Mouse (Mus musculus): ENCODE data around the gene Epo. TPM values are rescaled to one million over a fixed set of nuclear protein-coding genes. Genes with fewer than 3 reads are reported as not detected.
A peak's percentile ranks its signal among the peaks of the same experiment; 100 is the strongest.

Gene Epo
- total RNA-seq, 2 experiments from 2014 or later, result not detected

DNA sequence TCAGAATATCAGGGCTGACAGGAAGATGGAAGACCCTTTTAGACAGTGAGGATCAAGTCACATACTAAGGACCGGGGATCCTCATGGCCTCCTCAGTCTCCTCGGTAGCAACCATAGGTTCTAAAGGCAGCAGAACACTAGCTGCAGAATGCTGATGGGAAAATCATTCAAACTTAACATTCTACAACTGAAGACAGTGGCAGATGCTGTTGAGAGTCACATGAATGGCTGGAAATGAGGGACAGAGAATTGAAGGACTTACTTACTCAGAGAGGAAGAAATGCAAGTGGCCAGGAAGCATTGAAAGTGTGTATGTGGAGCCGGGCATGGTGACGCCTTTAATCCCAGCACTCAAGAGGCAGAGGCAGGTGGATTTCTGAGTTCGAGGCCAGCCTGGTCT, 56.1 kb downstream of the Epo start, which contains the start of gene Zan:
Gene Zan (minus strand): TSS at position 101 of the 400 bp plus-strand sequence.
- DNase-seq, result no peak

DNA sequence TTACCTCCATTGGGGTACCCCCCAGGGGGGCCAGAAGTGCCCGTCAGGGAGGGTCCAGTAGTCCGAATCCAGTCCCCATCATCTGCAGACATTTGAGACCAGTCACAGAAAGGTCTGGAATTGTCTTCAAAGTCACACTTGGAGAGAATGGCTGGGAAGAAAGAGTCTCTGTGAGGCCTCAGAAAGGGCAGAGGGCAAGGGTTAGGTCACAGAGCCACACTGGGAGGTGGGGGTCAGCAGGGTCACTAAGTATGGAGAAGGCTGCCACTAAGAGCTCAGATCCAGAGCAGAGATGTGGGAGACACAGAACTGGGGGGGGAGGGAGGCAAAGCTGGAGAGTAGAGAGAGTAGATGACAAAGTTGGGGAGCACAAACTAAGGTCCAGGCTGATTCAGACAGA, 58.7 kb downstream of the Epo start:
- DNase-seq, result no peak

DNA sequence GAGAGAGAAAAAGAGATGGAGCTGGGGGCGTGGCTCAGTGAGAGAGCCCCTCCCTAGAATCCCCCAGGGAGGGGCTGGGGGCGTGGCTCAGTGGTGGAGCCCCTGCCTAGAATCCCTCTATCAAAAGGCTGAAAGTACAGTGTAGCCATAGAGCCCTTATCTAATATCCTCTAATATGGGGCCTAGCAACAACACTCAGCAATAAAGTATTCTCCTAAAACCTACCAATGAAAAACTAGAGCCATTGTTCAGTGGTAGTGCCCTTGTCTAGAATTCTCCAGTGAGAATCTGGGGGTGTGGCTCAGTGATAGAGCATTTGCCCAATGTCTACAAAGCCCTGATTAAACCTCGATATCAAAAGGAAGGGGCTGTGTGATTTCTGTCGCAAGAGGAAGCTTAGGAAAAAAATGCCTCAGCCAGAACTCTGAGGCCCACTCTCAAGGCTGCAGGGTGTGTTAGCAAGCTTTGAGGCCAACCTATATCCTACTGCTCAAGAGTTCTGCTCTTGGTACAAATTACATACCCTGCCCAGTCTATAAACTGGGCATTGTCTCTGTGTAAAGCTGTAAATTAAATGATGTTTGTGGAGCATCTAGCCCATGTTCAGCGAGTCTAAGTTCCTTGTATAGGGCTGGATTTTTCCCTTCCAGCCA, 60.7 kb downstream of the Epo start:
- DNase-seq, result no peak

DNA sequence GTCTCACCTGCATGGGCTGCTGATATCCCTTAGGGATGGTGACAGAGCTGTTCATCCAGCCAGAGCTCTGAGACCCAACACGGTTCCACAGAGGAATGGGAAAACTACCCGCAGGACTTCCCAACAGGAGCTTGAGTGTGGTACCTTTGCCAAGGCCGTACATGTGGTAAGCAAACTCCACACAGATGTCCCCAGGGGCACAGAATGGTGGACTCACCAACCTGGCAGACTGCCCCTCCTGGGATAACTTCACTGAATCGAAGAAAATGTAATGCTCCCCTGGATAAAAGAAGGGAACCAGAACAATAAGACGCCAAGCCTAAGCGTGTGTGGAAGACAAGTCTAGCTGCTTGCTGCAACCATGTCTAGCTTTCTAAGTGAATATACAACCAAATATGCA, 66.1 kb downstream of the Epo start:
- peak; percentile 53 for DNase-seq

DNA sequence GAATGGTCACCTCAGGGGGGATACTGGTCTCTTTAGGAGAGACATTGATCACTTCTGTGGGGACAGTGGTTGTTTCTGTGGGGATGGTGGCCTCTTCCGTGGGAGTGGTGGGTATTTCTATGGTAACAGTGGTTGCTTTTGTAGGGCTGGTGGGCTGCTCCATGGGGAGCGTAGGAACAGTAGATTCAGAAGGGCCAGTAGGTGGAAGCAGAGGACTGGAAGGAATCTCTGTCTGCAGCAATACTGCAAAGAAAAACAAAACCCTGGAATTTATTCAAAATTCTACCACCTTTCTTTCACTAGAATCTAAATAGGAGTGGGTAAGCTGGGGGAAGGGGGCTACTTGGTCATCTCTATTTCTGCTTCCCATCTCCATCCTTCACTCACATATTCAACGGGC, 68.0 kb downstream of the Epo start:
- no peak for DNase-seq

DNA sequence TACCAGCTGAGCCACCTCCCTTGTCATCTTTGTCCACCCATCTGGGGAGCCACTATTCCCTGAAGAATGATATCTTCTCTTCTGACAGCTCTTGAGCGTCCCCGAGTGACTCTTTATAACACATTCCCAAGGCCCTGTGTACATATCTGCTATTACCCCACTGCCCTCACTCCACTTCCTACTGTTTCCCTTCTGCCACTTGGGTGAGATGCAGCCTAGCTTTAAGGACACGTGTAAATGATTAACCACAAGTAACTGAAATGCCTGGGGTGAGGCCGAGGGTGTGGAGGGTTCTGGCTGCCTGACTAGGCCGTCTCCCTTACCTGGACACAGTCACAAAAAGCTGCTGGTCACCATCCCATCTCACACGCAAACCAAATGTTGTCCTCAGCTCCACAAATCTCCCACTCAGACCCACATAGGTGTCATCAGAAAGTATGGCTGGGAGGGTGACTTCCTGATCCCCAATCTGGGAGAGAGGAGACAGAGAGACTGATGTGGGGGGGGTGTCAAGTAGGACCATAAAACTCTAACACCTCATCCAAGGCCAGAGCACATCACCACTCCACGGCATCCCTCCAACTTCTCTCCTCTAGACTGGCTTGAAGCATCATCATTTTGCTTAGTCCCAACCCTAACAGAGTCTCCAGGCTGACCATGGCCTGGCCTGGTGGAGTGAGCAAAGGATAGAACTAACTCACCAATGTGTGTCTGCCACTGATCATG, 77.0 kb downstream of the Epo start:
- DNase-seq, result no peak

DNA sequence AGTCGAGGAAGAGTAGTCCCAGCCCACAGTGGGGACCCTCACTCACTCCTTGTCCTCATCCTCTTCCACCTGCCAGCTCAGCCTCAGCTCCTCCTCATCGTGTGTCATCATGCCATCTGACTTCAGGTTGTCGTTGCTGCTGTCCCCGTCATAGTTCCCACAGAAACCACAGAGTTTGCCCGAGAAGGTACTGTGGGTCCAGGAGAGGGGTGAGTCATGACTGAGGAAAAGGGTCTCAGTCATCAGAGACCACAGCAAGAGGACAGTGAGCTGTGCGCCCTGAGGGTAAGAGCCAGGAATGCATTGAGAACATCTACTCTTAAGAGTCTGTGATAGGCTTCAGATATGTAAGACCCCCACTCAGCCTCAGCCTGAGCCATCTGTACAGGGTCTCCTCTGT, 77.8 kb downstream of the Epo start:
- no peak for DNase-seq

DNA sequence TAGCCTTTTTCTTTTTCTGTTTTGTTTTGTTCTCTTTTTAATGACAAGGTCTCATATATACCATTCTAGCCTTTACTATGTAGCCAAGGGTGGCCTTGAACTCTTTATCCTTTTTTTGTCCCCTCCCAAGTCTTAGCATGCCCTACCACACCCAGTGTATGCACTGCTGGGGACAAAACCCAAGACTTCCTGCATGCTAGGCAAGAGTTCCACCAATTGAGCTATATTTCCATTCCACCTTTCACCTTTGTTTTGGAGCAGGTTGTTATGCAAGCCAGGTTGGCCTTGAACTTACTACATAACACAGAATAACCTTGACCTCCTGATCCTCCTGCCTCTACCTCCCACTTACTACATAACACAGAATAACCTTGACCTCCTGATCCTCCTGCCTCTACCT, 87.5 kb downstream of the Epo start:
- no peak for DNase-seq

DNA sequence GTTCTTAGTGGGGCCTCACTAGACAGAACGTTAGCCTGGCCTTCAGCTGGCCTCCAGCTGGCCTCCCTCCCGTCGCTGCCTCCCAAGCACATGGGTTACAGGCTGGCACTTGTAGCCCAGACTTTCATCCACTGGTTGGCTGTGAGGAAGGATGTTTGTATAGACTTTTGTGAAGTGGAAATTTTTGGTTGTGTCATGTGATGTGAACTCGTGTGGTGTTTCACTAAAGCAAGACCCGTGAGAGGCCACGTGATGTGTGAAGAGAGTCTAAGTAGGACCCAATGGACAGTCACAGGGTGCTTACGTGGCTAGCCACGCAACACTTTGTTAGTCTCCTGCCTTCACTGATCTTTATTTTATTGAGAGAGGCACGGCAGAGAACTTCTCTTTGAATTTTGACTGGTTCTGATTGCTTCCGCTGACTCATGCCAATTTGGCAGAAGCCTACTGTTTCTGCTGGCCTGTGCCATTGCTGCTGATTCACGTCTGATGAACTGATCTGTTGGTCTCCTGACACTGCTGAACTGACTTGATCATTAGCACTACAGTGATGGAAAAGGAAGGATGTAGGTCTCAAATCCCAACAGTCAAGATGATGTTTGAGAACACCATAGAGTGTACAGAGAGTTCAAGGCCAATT, 92.7 kb downstream of the Epo start:
- DNase-seq, result peak; percentile 51

DNA sequence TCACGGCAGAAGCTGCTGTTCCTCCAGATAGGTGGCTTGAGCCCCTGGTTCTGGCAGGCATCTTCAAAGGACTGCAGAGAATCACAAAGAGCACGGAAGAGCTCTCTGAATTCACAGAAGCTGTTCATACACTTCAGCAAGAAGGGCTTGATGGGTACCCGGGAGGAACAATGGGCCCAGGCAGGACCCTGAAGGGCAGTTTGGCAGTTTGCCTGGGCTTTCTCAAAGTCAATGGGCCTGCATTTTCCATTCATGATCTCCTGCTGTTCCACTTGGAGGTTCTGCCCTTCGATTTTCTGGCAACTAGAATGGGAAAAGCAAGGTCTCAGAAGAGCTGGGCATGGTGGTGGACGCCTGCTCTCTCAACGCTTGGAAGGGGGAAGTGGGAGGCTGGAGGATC, 99.2 kb downstream of the Epo start:
- DNase-seq, result no peak

Small RNAs within 50 kb of the gene (microRNA-seq; reads per million reads assigned to microRNA genes)
- gene Mir6418, result 1.4 reads per million

Other genes starting within 250 kb of the Epo start
- 10 to 100 TPM; 11.6 to 21.3 TPM for gene Ache, start 245.7 kb downstream of the Epo start, total RNA-seq (2021)
- gene Ufsp1, start 238.6 kb downstream of the Epo start, total RNA-seq (2021), result 10 to 100 TPM in 1 of 2 experiments, 1 to 10 TPM in 1; 7.6 to 11.5 TPM
- gene Srrt, start 225.6 kb downstream of the Epo start, total RNA-seq (2021), result 100 to 1,000 TPM; 130 to 173 TPM
- gene Trip6, start 218.8 kb downstream of the Epo start, total RNA-seq (2021), result 10 to 100 TPM; 33.6 to 36.8 TPM
- gene Slc12a9, start 199.6 kb downstream of the Epo start, total RNA-seq (2021), result 10 to 100 TPM in 1 of 2 experiments, 1 to 10 TPM in 1; 9.2 to 12.6 TPM
- gene Ephb4, start 183.1 kb downstream of the Epo start, total RNA-seq (2021), result 10 to 100 TPM; 71.9 to 73.6 TPM
- gene Zan, start 56.2 kb downstream of the Epo start, total RNA-seq (2021), result under 1 TPM; 0.09 to 0.15 TPM
- 10 to 100 TPM; 23.8 to 27.2 TPM for gene Pop7, start 30.7 kb downstream of the Epo start, total RNA-seq (2021)
- 10 to 100 TPM; 24.2 to 39.1 TPM for gene Gigyf1, start 14.7 kb downstream of the Epo start, total RNA-seq (2021)
- gene Gnb2, start 268 bp upstream of the Epo start, total RNA-seq (2021), result 100 to 1,000 TPM; 592 to 682 TPM
- gene Actl6b, start 20.3 kb upstream of the Epo start, total RNA-seq (2021), result 1 to 10 TPM; 3.2 to 4.6 TPM
- 10 to 100 TPM; 18.8 to 42.1 TPM for gene Tfr2, start 36.6 kb upstream of the Epo start, total RNA-seq (2021)
- 10 to 100 TPM; 43.3 to 47.4 TPM for gene Mospd3, start 67.8 kb upstream of the Epo start, total RNA-seq (2021)
- 100 to 1,000 TPM; 347 to 368 TPM for gene Pcolce, start 80.5 kb upstream of the Epo start, total RNA-seq (2021)
- gene Fbxo24, start 95.8 kb upstream of the Epo start, total RNA-seq (2021), result 1 to 10 TPM in 1 of 2 experiments, under 1 TPM in 1; 0.51 to 1.2 TPM
- gene Lrch4, start 95.9 kb upstream of the Epo start, total RNA-seq (2021), result 10 to 100 TPM; 25.0 to 29.9 TPM
- 10 to 100 TPM in 1 of 2 experiments, 1 to 10 TPM in 1; 5.7 to 10.6 TPM for gene Gm20605, start 95.9 kb upstream of the Epo start, total RNA-seq (2021)
- 1 to 10 TPM; 4.2 to 9.7 TPM for gene Sap25, start 108.1 kb upstream of the Epo start, total RNA-seq (2021)
- 1 to 10 TPM; 2.1 to 4.0 TPM for gene Irs3, start 112.5 kb upstream of the Epo start, total RNA-seq (2021)
- gene Agfg2, start 151.5 kb upstream of the Epo start, total RNA-seq (2021), result 10 to 100 TPM; 21.0 to 21.9 TPM
- gene Nyap1, start 208.4 kb upstream of the Epo start, total RNA-seq (2021), result 1 to 10 TPM; 4.9 to 6.5 TPM
- 100 to 1,000 TPM in 1 of 2 experiments, 10 to 100 TPM in 1; 88.3 to 101 TPM for gene Tsc22d4, start 212.5 kb upstream of the Epo start, total RNA-seq (2021)
- gene Ppp1r35, start 245.6 kb upstream of the Epo start, total RNA-seq (2021), result 10 to 100 TPM; 21.6 to 23.1 TPM